Mouse (Mus musculus) heart, embryonic 14.5 days (tissue): Measurements from ENCODE around the gene Cyth4. TPM values are rescaled to one million over a fixed set of nuclear protein-coding genes. Genes with fewer than 3 reads are reported as not detected.

Source experiments
- polyA plus RNA-seq: library from polyadenylated mRNA; unstranded; fragments of >200 nt; fragmentation: Nextera tagmentation; extraction: Ambion mirVana; gene quantifications from 2 replicates; pipeline ENCODE4 v1.2.1, GENCODE M21; 2014

Gene Cyth4
- polyA plus RNA-seq, 1 experiment from 2014 or later = 2.4 TPM

Other genes with a start within 250 kb of the Cyth4 start
- gene Tex33, start 201.1 kb upstream of the Cyth4 start, polyA plus RNA-seq = not detected in 2 replicates
- gene Tst, start 191.1 kb upstream of the Cyth4 start, polyA plus RNA-seq = 18.2 and 18.9 TPM in 2 replicates
- gene Mpst, start 190.6 kb upstream of the Cyth4 start, polyA plus RNA-seq = 1.9 and 2.2 TPM in 2 replicates
- 21.2 and 22.0 TPM in 2 replicates for gene Kctd17, start 168.5 kb upstream of the Cyth4 start, polyA plus RNA-seq
- gene Tmprss6, start 128.4 kb upstream of the Cyth4 start, polyA plus RNA-seq = 0.09 TPM in 1 of 2 replicates, not detected in the other
- gene Il2rb, start 101.8 kb upstream of the Cyth4 start, polyA plus RNA-seq = 0.16 and 0.19 TPM in 2 replicates
- gene C1qtnf6, start 65.6 kb upstream of the Cyth4 start, polyA plus RNA-seq = 38.4 and 41.1 TPM in 2 replicates
- gene Sstr3, start 52.4 kb upstream of the Cyth4 start, polyA plus RNA-seq = not detected in 2 replicates
- gene Rac2, start 24.3 kb upstream of the Cyth4 start, polyA plus RNA-seq = 8.1 and 10.0 TPM in 2 replicates
- gene Elfn2, start 121.7 kb downstream of the Cyth4 start, polyA plus RNA-seq = not detected in 2 replicates
- gene Mfng, start 176.4 kb downstream of the Cyth4 start, polyA plus RNA-seq = 8.2 and 8.3 TPM in 2 replicates
- gene Card10, start 206.0 kb downstream of the Cyth4 start, polyA plus RNA-seq = 6.5 and 7.1 TPM in 2 replicates
- gene Cdc42ep1, start 245.6 kb downstream of the Cyth4 start, polyA plus RNA-seq = 29.0 and 30.1 TPM in 2 replicates